Mouse (Mus musculus) B cell, adult 2 months (primary cell): ENCODE results near the gene Dhx30.

Experiments used
- DNase-seq, 2 experiments: peaks; one replicate each; pipeline ENCODE4 v3.0.0; 2022

Gene Dhx30

DNA sequence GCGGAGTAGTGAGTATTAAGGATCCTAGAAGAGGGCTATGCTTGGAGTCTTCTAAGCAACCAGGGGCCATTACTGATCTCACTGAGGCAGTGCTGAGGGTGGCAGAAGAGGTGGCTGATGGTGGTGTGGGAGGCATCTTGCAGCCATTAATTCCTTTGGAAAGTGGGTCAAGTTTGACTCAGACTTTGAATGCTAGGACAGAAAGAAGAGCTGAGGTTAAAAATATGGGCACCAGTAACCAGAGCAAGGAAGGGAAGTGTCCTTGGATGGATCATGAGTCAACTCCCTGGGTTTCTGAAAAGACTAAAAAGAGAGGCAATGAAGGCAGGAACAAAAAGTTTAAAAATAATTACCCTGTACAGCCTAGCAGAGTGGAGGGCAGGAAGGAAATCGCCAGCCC is 79.1 kb downstream of the Dhx30 start:
- DNase-seq: no peak

DNA sequence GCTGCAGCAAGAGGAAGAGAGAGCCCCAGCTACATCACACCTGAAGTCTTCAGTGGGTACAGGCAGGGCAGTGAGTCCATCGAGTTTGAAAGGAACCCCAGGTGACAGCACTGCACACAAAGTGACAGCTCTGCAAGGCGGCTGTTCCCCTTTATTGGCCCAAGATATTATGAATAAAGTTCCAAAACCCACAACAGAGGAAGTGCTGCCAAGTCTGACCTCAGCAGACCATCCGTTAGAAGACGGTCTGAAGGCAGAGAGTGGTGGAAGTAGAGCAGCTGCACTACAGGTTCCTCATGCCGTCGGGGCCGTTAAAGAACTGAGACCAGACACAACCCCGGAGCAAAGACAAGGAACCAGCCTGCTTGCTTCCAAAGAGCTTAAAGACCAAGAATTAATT is 79.7 kb downstream of the Dhx30 start:
- DNase-seq: no peak

DNA sequence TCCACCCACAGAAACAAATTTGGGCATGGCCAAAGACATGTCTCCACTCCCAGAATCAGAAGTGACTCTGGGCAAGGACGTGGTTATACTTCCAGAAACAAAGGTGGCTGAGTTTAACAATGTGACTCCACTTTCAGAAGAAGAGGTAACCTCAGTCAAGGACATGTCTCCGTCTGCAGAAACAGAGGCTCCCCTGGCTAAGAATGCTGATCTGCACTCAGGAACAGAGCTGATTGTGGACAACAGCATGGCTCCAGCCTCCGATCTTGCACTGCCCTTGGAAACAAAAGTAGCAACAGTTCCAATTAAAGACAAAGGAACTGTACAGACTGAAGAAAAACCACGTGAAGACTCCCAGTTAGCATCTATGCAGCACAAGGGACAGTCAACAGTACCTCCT is 82.5 kb downstream of the Dhx30 start:
- no peak for DNase-seq
